Mouse (Mus musculus): ENCODE measurements around the gene Nudt5.

Nudt5 gene

GRCm38 (mm10) chr2:5867681-5868080 is 22.9 kb downstream of the Nudt5 start:
- no peak for DNase-seq

GRCm38 (mm10) chr2:5869746-5870145 is 24.9 kb downstream of the Nudt5 start:
- DNase-seq: no peak

GRCm38 (mm10) chr2:5877446-5877845 is 32.6 kb downstream of the Nudt5 start:
- DNase-seq: no peak

- no peak for DNase-seq
Observed at GRCm38 (mm10) chr2:5888865-5889264, 44.0 kb downstream of the Nudt5 start.

GRCm38 (mm10) chr2:5889412-5889811 is 44.6 kb downstream of the Nudt5 start:
- DNase-seq: no peak

GRCm38 (mm10) chr2:5894296-5894695 is 49.5 kb downstream of the Nudt5 start:
- no peak for DNase-seq

GRCm38 (mm10) chr2:5894843-5895570 is 50.2 kb downstream of the Nudt5 start, which contains the start of gene Sec61a2:
Sec61a2 (minus strand) TSS chr2:5895432.
- peak; percentile 98 to 100 for DNase-seq

GRCm38 (mm10) chr2:5900145-5900544 is 55.3 kb downstream of the Nudt5 start:
- peak; percentile 23 to 49 for DNase-seq

- DNase-seq: peak; percentile 28 to 36
Observed at GRCm38 (mm10) chr2:5906092-5906491, 61.3 kb downstream of the Nudt5 start.

GRCm38 (mm10) chr2:5906625-5907024 is 61.8 kb downstream of the Nudt5 start:
- DNase-seq: peak; percentile 29 to 78

- no peak for DNase-seq
Observed at GRCm38 (mm10) chr2:5911282-5911965, 66.6 kb downstream of the Nudt5 start.

Measured in kidney, postnatal 36 days (tissue).